Mouse (Mus musculus) intestine, embryonic 14.5 days (tissue): Measurements from ENCODE around the gene Cd244a. TPM values are rescaled to one million over a fixed set of nuclear protein-coding genes. Genes with fewer than 3 reads are reported as not detected.

Source experiments
- ATAC-seq: fragments of 200-750 bp; cut with Nextera tagmentation; replicated peaks from 2 replicates; pipeline ENCODE4 v1.8.0; 2017; ENCODE audit warnings: low read depth, moderate number of reproducible peaks, moderate TSS enrichment, moderate library complexity; ENCODE audit not compliant: low FRiP score, low TSS enrichment
- DNase-seq: peaks from one replicate; pipeline ENCODE4 v3.0.0-alpha.2; 2018; ENCODE audit warnings: low spot score
- H3K27ac ChIP-seq: fragments of 300-500 bp; sonication (generic); 2 replicates; pipeline ENCODE4 v1.5.1; 2014; ENCODE audit warnings: low read depth, mild to moderate bottlenecking, control low read depth
- H3K27me3 ChIP-seq: fragments of 300-500 bp; sonication (generic); replicated peaks from 2 replicates; pipeline ENCODE4 v1.6.1; 2014; ENCODE audit warnings: low read length, control low read depth; ENCODE audit not compliant: control insufficient read depth, insufficient read depth
- H3K36me3 ChIP-seq: fragments of 300-500 bp; sonication (generic); 2 replicates; pipeline ENCODE4 v1.6.1; 2014; ENCODE audit warnings: low read length, control low read depth; ENCODE audit not compliant: control insufficient read depth, insufficient read depth
- H3K4me1 ChIP-seq: fragments of 300-500 bp; sonication (generic); replicated peaks from 2 replicates; pipeline ENCODE4 v1.6.1; 2014; ENCODE audit warnings: low read length, control low read depth, mixed read lengths; ENCODE audit not compliant: control insufficient read depth, insufficient read depth
- H3K4me2 ChIP-seq: fragments of 300-500 bp; sonication (generic); 2 replicates; pipeline ENCODE4 v1.6.1; 2014; ENCODE audit warnings: low read length
- H3K4me3 ChIP-seq: fragments of 300-500 bp; sonication (generic); 2 replicates; pipeline ENCODE4 v1.5.1; 2014; ENCODE audit warnings: low read depth, low read length, control low read depth, mixed read lengths
- H3K9ac ChIP-seq: fragments of 300-500 bp; sonication (generic); 2 replicates; pipeline ENCODE4 v1.6.1; 2014; ENCODE audit warnings: mild to moderate bottlenecking, low read length
- H3K9me3 ChIP-seq: fragments of 300-500 bp; sonication (generic); 2 replicates; pipeline ENCODE4 v1.6.1; 2016; ENCODE audit warnings: low read length, control low read depth; ENCODE audit not compliant: control insufficient read depth
- WGBS: fragments of 180-500 bp; shearing (Covaris S2); extraction: QIAGEN DNeasy Blood & Tissue Kit; methylation state at CpG from one replicate; pipeline ENCODE4 v1.1.7; 2014; 5-methylcytosine and 5-hydroxymethylcytosine counted together
- polyA plus RNA-seq: library from polyadenylated mRNA; unstranded; fragments of >200 nt; fragmentation: Nextera tagmentation; extraction: Ambion mirVana; gene quantifications from 2 replicates; pipeline ENCODE4 v1.2.1, GENCODE M21; 2014

The Cd244a gene
- polyA plus RNA-seq, 1 experiment from 2014 or later, result 0.35 TPM

- ATAC-seq (no peak), DNase-seq (no peak)
- Histone ChIP-seq H3K9me3 (no peaks in the 10 kb centered on the region), H3K27me3 (no peaks in the 10 kb centered on the region), H3K4me1 (no peaks in the 10 kb centered on the region), H3K36me3 (no peaks in the 10 kb centered on the region), H3K27ac (no peak overlapping the region), H3K9ac (no peak overlapping the region), H3K4me3 (no peak overlapping the region), H3K4me2 (no peak overlapping the region)
- 65% methylated on average over 8 of the region's 11 CpGs for WGBS
These were observed 2.7 kb downstream of the Cd244a start for GRCm38 (mm10) chr1:171561639-171562225.

GRCm38 (mm10) chr1:171563042-171563441, 4.0 kb downstream of the Cd244a start:
- Histone ChIP-seq H3K27ac (no peak overlapping the region), H3K4me2 (no peak overlapping the region), H3K4me3 (no peak overlapping the region), H3K4me1 (no peaks in the 10 kb centered on the region), H3K9me3 (no peaks in the 10 kb centered on the region), H3K27me3 (no peaks in the 10 kb centered on the region), H3K36me3 (no peaks in the 10 kb centered on the region), H3K9ac (no peak overlapping the region)
- DNase-seq (no peak), ATAC-seq (no peak)
- WGBS, result 70% methylated on average over 2 of the region's 2 CpGs

GRCm38 (mm10) chr1:171564247-171564646, 5.3 kb downstream of the Cd244a start:
- no peaks in the 10 kb centered on the region for H3K27me3 ChIP-seq
- H3K9ac ChIP-seq, result no peak overlapping the region
- H3K9me3 ChIP-seq, result no peaks in the 10 kb centered on the region
- no peaks in the 10 kb centered on the region for H3K36me3 ChIP-seq
- no peaks in the 10 kb centered on the region for H3K4me1 ChIP-seq
- peak; percentile 58 for DNase-seq
- no peak; the same call in 1 of the 2 replicates for ATAC-seq
- H3K4me2 ChIP-seq, result no peak overlapping the region
- WGBS, result 63% methylated on average over 3 of the region's 3 CpGs
- no peak overlapping the region for H3K4me3 ChIP-seq
- no peak overlapping the region for H3K27ac ChIP-seq

GRCm38 (mm10) chr1:171565888-171566287, 6.9 kb downstream of the Cd244a start:
- Histone ChIP-seq H3K27me3 (no peaks in the 10 kb centered on the region), H3K4me2 (no peak overlapping the region), H3K9ac (no peak overlapping the region), H3K36me3 (no peaks in the 10 kb centered on the region), H3K4me1 (no peaks in the 10 kb centered on the region), H3K27ac (no peak overlapping the region), H3K4me3 (no peak overlapping the region), H3K9me3 (no peaks in the 10 kb centered on the region)
- DNase-seq (no peak), ATAC-seq (no peak)
- 70% methylated on average over 4 of the region's 4 CpGs for whole genome bisulfite sequencing

GRCm38 (mm10) chr1:171566777-171567176, 7.8 kb downstream of the Cd244a start:
- H3K27ac ChIP-seq, result no peak overlapping the region
- H3K9me3 ChIP-seq, result no peaks in the 10 kb centered on the region
- no peaks in the 10 kb centered on the region for H3K36me3 ChIP-seq
- DNase-seq (peak; percentile 70), ATAC-seq (0 out of 2 replicates have a peak, but pooled peaks have one; percentile 54)
- no peak overlapping the region for H3K4me3 ChIP-seq
- H3K9ac ChIP-seq, result no peak overlapping the region
- no peaks in the 10 kb centered on the region for H3K4me1 ChIP-seq
- 25% methylated on average over 8 of the region's 8 CpGs for WGBS
- H3K27me3 ChIP-seq, result no peaks in the 10 kb centered on the region
- no peak overlapping the region for H3K4me2 ChIP-seq

GRCm38 (mm10) chr1:171568436-171568835, 9.4 kb downstream of the Cd244a start:
- no peaks in the 10 kb centered on the region for H3K36me3 ChIP-seq
- no peak overlapping the region for H3K27ac ChIP-seq
- no peak overlapping the region for H3K9ac ChIP-seq
- H3K4me1 ChIP-seq, result no peaks in the 10 kb centered on the region
- H3K4me3 ChIP-seq, result no peak overlapping the region
- 61% methylated on average over 2 of the region's 2 CpGs for WGBS
- no peak overlapping the region for H3K4me2 ChIP-seq
- ATAC-seq (no peak), DNase-seq (no peak)
- no peaks in the 10 kb centered on the region for H3K9me3 ChIP-seq
- no peaks in the 10 kb centered on the region for H3K27me3 ChIP-seq

GRCm38 (mm10) chr1:171577168-171577567, 18.2 kb downstream of the Cd244a start:
- H3K4me1 ChIP-seq, result no peaks in the 10 kb centered on the region
- no peak for DNase-seq
- H3K36me3 ChIP-seq, result no peaks in the 10 kb centered on the region
- no peak overlapping the region for H3K27ac ChIP-seq
- H3K27me3 ChIP-seq, result no peaks in the 10 kb centered on the region
- no peak overlapping the region for H3K9ac ChIP-seq
- ATAC-seq, result no peak
- H3K4me2 ChIP-seq, result no peak overlapping the region
- no peaks in the 10 kb centered on the region for H3K9me3 ChIP-seq
- H3K4me3 ChIP-seq, result no peak overlapping the region
- WGBS, result 85% methylated on average over 7 of the region's 7 CpGs

GRCm38 (mm10) chr1:171584584-171584983, 25.6 kb downstream of the Cd244a start:
- DNase-seq, result no peak
- H3K27me3 ChIP-seq, result no peaks in the 10 kb centered on the region
- H3K36me3 ChIP-seq, result no peaks in the 10 kb centered on the region
- no peak overlapping the region for H3K27ac ChIP-seq
- no peak overlapping the region for H3K4me2 ChIP-seq
- 88% methylated on average over 2 of the region's 2 CpGs for WGBS
- no peaks in the 10 kb centered on the region for H3K4me1 ChIP-seq
- no peak for ATAC-seq
- no peak overlapping the region for H3K9ac ChIP-seq
- no peaks in the 10 kb centered on the region for H3K9me3 ChIP-seq
- H3K4me3 ChIP-seq, result no peak overlapping the region

GRCm38 (mm10) chr1:171604686-171605085, 45.7 kb downstream of the Cd244a start:
- ATAC-seq (no peak), DNase-seq (no peak)
- no peak overlapping the region for H3K9ac ChIP-seq
- H3K4me3 ChIP-seq, result no peak overlapping the region
- no peak overlapping the region for H3K4me2 ChIP-seq
- H3K27ac ChIP-seq, result no peak overlapping the region
- 85% methylated on average over 3 of the region's 3 CpGs for WGBS
- H3K27me3 ChIP-seq, result no peaks in the 10 kb centered on the region
- no peaks in the 10 kb centered on the region for H3K4me1 ChIP-seq
- H3K9me3 ChIP-seq, result no peaks in the 10 kb centered on the region
- no peaks in the 10 kb centered on the region for H3K36me3 ChIP-seq
